Mouse (Mus musculus) cerebellum, postnatal 4 days (tissue): ENCODE results near the gene Zcwpw1.

Experiments used
- DNase-seq, 2 experiments: peaks; one replicate each; pipeline ENCODE4 v3.0.0; 2022; ENCODE audit warnings: low spot score in 2 of 2, mixed read lengths in 1 of 2

Zcwpw1 gene

DNA sequence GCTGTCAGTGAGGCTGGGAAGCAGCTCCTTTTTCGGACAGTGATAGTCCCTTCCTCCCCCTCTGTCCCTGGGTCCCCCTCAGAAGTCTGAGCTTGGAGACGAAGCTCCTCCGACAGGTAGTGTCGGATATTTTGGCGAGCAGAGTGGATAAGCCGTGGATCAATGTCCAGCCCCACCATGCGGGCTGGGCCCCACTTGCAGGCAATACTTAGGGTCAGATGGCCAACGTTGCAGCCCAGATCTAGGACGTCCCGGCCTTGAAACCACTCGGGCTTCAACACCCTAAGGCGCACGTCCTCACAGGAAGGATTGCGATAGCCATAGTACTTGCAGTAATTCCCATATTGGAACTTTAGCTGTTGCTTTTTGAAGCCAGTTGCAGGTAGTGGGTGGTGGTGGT is 3.1 kb upstream of the Zcwpw1 start:
- DNase-seq: no peak

DNA sequence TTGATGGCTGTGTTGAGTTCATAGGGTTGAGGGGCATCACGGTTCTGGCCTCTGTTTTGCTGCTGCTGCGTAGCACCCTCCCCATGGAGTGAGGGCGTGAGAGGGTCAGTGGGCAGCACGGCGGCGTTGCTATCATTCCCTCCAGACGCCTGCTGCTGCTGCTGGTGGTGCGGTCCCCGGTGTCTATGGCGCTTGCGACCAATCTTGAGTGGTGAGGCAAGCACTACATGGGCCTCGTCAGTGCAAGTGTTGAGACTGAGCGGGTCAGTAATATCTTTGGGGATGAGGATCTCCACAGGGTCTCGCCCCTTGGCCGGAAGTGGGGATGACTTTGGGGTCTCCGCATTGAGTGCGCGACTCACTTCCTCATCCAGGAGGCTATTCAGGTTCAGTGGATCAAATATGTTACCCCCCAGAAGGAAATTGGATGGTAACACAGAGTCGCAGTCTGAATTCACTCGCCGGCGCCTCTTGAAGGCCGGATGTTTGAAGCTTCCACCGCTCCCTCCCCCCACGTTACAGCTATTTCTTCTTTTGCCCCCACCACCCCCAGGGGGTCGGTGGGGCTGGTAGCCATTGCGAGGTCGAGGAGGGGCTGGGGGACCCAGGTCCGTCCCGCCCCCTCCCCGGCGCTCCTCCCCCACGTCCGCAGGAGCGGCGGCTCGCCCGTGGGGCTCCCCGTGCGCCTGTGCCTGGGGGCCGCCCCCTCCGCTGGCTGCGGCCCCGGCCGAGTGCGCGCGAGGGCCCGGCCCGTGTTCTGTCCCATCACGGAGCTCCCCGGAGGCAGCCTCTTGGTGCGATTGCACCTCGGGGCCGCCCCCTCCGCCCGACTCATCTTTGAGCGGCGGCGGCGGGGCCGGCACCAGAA is 2.2 kb upstream of the Zcwpw1 start:
- peak in 1 of 2 experiments; percentile 41 for DNase-seq

DNA sequence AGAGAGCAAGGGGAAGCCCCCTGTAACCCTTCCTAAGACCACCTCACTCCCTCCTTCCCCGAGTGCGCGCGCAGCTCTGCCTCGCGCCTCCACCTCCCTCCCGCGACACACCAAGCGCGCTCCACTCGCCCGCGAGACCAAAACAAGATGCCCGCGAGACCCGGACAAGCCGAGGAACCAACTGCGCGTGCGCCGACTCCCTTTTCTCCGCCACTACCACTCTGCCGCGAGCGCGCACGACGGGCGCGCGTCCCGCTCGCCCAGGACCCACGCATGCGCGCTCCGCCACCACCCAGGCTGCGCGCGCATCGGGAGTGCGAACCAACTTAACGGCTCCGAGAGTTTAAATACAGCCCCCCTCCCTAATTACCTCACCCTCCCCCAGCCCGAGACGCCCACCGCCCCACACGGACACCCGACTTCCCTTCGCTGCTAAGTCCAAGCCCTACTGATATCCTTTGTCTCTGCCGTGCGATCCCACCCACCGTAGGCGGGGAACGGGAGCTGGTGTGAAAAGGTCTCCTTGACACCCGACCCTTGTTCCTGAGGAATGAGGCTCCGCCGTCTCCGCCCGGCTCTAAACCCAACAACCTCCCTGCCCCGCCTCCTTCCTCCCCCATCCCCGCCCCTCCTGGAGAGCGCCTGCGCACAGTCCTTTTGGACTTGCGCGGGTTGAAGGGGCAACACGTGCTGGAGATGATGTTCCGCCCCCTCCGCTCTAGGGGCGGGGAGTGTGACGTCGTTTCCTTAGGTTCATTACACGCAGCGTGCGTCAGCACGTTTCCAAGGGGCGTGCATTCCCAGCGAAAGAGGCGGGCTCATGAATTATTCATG is 1.3 kb upstream of the Zcwpw1 start:
- peak; percentile 99 to 100 for DNase-seq

DNA sequence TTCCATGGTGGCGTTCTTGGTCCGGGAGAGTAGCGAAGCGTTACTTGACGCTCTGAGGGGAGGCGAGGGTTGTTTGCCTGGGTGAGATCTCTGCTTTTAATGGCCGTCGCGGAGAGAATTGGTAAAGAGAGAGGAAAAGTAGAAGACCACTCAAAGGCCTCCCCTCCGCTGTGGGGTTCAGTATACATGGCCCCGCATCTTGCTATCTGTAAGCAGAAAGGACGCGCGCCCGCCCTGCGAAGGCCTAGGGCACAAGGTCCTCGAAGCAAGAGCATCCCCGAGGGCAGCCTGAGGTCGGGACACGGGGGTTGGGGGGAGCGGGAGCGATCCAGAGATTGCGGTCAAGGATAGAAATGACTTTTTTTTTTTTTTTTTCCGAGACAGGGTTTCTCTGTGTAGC is 573 bp downstream of the Zcwpw1 start:
- no peak for DNase-seq

DNA sequence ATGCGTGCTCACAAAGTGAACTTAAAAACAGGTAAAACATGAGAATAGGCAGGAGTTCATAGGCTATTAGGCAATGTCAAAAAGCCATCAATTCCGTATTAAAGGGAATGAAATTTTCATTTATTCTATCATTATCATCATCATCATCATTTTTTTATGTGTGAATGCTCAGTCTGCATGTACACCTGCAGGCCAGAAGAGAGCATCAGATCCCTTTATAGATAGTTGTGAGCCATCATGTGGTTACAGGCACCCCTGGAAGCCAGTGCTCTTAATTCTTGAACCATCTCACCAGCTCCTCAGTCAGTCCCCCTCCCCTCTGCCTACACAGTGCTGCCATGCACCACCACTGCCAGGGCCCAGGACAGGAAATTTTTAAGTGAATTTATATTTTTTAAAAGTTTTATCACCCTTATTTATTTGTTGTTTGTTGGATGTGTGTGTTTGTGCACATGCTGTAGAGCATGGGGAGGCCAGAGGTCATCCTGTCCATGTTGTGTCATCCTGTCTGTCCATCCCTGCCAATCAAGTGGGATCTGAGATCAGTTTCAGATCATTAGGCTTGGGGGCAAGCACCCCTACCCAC is 1.4 kb downstream of the Zcwpw1 start:
- DNase-seq: no peak

DNA sequence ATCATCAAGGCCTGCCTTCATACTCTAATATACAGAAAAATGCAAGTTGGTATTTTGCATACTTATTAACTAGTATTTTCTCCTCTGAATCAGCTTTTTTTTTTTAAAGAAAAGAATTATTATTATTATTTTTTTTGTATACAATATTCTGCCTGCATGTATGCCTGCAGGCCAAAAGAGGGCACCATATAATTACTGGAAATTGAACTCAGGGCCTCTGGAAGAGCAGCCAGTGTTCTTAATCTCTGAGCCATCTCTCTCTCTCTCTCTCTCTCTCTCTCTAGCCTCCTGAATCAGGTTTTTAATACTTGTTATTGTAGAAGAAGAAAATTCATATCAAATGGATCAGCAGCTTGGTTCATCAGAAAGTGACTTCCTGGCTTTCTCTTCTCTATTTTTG is 4.0 kb downstream of the Zcwpw1 start:
- no peak for DNase-seq

DNA sequence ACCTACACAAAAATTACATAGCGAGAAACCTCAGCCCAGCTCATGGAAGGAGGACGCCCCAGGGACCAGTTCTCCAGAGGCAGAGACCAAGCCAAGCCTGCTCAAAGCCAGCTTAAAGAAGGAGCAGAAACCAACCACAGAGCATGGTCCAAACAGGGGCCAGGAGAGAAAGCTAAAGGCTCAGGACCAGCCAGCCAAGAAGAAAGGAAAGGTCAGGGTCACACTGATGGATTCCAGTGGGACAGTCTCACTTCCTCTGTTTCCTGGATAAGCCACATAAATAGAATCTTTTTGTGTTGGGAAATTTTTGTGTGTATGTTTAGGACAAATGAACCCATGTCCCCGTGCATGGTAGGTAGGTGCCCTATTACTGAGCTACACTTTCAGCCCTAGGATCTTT is 9.0 kb downstream of the Zcwpw1 start:
- DNase-seq: no peak

DNA sequence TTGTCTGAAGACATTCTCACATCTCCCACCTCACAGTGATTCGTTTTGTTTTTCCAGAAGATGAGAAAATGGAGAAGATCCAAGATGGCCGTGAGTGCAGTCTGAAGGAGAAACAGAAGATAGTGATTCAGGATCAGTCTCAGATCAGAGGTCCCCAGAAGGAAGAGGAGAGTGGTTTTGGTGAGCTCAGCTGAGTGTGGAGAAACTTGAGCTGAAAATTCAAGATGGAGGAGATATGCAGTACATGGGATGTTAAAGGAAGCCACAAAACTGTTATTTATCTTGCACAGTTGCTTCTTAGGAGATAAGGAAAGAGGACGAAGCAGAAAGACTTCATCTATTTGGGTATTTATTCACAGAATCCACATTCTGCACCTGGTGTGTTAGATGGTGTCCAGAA is 13.3 kb downstream of the Zcwpw1 start:
- no peak for DNase-seq

DNA sequence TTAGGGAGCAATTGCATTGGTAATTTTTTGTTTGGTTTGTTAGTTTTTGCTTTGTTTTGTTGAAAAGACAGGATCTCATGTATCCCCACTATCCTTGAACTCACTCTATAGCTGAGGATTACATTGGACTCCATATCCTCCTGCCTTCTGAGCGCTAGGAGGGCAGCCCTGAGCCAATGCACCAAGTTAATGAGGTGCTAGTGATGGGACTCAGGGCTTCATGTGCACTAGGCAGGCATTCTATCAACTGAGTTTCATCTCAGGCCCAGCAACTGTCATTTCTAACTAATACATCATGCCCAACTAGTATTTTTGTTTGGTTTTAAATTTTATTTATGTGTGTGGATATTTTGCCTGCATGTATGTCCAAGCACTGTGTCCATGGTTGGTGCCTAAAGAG is 18.6 kb downstream of the Zcwpw1 start:
- no peak for DNase-seq

DNA sequence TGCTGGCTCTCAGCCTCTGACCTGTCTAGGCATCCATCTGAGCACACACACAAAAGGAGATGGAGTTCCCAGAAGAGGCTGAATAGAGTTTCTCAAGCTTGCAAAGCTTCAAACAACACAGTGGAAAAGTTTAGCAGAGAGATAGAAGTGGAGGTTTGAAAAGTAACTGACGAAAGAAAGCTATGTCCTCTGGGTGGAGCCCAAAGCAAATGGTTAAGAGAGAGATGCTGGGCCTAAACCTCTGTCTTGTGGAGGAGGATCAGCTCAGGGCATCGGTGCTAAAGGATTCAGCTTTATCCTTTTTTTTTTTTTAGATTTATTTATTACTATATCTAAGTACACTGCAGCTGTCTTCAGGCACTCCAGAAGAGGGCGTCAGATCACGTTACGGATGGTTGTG is 20.7 kb downstream of the Zcwpw1 start:
- no peak for DNase-seq

DNA sequence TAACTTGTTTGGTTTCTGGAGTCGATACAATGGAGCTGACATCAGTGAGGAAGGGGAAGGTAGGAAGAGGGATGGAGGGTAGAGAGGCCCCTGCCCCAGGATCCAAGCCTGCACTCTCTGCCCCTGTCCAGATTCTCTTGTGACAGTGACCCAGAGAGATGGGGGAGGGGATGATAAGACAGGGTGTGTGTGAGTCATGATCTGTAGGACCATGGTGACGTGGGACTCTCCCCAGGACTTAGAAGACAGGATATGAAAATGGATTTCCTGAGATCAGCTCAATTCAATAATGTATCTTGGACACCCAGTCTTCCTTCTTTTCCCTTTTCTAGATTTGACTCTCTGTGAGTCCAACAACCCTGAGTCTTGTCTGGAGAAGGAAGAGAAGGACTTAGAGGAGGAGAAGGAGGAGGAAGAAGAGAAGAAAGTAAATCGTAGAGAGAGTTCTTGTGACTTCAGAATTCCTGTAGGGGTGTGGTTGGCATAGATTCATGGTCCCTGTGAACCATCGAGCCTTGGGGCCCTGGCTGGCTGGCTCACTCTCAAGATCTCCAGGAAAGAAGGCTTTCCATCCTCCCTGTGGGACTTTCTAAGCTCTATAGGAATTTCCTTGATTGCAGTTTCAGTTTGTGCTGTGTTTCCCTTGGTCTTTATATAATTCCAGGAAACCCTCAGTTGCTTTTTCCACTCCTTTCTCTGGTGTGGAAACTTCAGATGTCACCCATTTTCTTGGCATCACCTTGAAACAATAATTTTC is 30.0 kb downstream of the Zcwpw1 start:
- DNase-seq: no peak

DNA sequence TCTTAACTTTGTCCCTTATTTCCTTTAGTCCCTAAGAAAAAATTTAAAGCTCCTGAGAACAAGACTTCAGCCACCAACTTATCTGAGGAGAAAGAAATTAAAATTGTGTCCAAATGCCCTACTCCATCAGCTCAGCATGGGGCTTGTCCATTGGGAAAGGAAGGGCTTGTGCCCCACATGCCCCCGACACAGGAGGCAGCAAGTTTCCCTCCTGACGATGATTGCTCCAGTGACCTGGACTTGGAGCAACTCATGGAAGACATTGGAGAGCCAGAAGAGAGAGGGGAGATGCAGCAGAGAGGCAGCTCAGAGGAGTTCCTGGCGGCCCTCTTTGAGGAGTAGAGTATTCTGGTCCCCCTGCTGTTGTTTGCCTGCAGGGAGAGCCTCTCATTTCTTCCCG is 34.5 kb downstream of the Zcwpw1 start:
- no peak for DNase-seq

DNA sequence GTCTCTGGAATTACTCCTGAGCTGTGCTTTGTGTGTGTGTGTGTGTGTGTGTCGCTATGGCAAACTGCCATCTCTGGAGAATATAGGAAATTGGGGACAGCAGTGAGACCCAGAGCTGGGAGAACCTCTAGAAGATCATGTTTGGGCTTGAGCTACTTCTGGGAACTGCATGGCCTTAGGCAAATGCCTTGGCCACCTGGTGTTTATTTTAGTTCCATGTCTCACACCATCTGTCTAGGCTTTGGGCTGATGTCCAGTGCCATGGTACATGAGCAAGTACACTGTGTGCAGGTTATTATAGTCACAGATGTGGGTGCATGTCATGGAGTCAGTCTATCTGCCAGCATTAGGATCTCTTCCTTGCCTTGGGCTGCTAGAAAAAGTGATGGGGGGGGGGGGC is 35.0 kb downstream of the Zcwpw1 start:
- DNase-seq: no peak

DNA sequence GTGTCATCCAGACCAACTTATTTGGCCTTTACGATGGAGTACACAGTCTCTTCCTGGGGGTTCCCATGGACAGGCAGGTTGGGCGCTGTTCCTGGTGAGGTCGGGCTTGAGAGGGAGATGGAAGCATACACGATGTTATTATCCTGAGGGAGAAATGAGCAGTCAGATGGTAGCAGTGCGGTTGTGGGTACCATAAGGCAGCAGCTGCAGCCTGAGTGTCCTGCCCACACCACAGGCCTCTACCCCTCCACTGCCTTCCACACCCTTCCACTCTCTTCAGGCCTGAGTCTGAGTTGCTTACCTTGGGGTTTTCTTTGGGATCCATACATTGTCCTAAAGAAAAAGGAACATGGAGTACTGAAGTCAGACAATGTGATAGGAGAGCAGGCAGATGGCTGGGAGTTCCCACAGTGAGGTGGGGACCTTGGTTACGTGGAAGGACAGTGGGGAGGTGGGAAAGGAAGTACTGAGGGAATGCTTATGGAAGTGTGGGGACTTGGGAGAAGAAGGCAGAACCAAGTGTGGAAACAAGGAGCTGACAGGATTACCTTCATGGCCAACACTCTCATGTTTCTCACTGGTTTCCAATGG is 36.0 kb downstream of the Zcwpw1 start:
- no peak for DNase-seq

DNA sequence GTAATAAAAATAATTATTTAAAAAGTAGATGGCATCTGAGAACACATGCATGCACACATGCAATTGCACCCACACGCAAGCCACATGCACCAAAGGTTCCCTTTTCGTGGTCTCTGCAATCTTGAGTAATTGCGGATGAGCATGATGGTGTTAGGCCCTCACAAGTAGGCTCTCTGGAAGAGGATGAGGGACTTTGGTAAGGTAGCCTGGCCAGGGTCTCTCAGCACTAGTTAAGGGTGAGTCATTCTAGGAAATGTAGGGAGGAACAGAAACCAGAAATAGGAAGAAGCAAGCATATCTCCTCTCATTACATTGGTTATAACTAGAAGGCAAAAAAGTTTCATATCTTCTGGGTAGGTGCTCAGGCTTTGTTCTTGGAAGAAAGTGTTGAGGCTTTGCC is 37.4 kb downstream of the Zcwpw1 start:
- no peak for DNase-seq

DNA sequence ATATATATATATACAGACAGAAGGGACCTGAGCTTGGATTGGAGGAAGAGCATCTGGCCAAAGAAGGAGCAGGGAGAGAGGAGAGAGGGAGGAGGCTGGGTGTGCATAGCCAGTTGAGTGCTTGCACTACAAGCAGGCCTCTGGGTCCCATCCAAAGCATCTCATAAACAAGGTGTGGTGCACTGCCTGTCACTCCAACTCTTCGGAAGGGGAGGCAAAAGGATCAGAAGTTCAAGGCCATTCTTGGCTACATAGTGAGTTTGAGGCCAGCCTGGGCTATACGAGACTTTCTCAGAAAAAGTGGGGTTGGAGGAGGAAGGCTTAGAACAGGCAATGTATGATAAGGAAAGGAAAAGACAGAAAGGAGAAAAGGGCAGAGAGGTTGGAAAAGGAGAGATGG is 38.4 kb downstream of the Zcwpw1 start:
- no peak for DNase-seq

DNA sequence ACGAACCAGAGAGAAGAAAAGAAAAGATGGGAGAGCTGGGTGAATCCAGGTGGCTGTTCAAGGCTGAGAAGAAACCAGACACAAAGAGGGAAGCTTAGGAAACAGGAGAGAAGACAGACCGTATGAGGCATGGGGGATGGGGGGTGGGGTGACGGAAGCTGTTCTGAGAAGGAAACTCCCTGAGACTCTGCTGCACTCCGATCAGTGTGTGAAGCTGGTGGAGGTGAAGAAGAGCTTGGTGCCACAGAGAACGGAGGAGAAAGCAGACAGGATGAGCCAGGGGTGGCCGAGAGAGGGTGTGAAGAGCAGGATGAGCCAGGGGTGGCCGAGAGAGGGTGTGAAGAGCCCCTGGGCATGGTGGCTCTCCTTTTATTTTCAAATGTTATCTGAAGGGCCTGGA is 38.8 kb downstream of the Zcwpw1 start:
- DNase-seq: no peak

DNA sequence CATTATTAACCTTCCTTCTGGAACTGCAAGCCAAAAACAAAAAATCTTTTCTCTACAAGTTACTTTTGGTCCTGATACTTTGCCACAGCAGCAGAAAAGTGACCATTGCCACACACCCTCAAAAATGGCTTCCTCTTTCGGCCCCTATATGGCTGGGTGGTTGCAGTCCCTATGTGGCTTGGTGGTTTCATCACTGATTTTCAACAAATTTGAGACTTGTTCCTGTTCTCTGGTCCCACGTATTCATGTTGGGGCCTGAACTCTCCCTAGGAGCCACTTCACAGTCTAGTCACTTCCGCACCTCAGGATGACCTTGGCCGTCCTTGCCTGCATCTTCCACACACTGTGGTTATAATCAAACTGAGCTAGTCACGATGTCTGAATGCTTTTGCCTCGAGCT is 41.1 kb downstream of the Zcwpw1 start:
- DNase-seq: no peak

DNA sequence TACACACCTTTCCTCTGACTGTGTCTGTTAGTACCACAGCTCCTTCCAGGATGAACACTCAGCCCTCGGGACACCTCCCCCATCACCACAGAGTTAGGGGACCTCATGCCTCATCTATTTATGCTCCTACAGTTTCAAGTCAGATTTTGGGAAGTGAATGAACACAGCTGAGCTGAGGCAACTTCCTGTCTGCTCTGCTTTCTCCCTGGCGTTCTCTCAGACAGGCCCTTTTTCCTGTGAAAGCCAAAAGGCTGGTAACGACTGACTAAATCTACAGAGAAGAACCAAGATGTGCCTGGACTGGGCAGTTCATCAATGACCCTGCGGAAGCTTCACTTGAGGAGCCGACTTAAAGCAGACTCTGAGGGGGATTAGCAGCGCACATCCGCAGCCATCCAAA is 42.6 kb downstream of the Zcwpw1 start:
- no peak for DNase-seq

DNA sequence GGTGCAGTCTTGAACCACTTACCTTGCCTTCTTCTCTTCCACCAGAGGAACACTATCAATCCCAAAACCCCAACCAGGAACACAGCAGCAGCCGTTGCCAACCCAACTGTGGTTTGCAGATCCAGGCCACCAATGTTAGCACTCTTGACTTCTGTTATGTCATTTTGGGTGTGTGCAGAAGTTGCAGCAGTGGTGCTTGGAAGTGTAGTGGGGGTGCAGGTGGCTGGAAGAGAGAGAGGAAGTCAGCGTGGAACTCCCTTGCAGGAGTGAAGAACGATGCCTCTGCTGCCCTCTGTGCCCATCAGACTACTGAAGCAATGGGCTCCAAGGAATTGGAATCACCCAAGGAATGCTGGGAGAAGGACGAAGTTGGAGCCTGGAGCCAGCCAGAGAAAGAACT is 43.5 kb downstream of the Zcwpw1 start:
- DNase-seq: no peak

DNA sequence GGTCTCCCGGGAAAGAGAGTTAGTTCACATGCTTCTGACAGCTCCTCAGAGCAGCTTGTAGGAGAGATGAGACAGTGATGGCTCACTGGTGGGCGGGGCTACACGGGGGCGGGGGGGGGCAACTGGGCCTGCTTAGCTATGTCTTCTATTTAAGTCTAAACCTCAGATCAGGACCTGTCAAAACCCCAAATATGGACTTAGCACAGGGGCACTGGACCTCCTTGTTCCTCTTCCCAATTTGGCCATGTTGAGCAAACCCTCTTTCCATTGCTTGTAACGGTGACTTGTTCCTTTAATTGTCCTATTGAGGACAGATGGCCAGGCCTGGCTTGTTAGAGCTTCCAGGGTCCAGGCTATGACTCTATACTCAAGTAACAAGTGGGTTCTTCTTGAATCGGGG is 43.9 kb downstream of the Zcwpw1 start:
- DNase-seq: no peak

DNA sequence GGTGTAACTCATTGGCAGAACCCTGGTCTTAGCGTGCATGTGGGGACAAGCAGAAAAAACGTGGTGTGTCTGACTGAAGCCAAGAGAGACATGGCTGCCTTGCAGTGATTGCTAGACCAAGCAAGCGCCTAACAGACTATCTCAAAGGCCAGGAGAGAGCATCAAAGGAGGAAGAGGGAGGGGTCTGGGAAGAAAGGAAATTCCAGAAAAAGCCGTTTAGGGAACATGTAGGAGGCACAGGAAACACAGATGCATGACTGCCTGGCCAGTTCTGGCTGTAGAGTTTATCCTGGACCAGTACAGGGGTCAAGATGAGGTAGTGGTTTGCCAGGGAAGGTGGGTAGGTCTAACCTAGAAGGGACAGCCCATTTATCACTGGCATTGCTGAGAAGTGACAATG is 45.9 kb downstream of the Zcwpw1 start:
- no peak for DNase-seq
